Mouse (Mus musculus) mouse trophoblast stem cell (cell line): ENCODE measurements around the gene Stag2.

Experiments used
- in situ Hi-C, 2 experiments: fragments of 300-500 bp; cut with MseI, MboI; formaldehyde crosslinking; loops; 2 replicates in 1 of 2; 3 replicates in 1 of 2; pipeline ENCODE4 v1.15.1; 2025

Gene Stag2

DNA sequence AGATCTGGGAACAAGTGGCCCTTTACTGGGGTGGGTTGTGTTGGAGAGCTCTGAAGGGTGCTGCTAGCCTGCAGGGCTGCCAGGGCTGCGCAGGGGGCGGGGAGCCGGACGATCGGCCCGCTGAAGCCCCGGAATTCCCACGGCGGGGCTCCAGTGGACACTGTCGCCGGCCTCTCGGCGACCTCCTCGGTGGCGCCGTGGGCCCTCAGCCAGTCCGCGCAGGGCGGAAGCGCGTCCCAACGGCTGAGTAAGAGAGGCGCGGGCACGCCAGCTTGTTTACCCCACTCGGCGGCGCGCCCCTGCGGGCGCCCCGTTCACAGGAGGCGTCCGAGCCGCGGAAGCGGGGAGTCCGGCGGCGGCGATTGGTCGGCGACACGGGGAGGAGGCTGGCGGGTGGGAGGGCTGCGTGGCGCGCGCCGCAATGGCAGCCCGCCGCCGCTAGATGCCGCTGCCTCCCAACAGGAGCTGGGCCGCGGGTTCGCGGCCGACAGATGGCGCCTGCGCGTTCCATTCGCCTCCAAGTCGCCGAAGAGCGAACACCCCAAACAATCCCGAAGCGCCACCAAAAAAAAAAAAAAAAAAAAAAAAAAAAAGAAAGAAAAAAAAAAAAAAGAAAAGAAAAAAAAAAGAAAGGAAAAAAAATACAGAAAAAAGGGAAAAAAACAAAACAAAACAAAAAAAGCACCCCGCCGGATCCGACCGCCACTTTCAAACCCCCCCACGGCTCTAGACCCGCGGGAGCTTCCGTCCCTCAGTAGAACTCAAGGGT, at the start of gene Stag2:
TSS of gene Stag2 (plus strand) at position 530 of the 769 bp plus-strand sequence.
- in situ Hi-C loops: no loop called here

DNA sequence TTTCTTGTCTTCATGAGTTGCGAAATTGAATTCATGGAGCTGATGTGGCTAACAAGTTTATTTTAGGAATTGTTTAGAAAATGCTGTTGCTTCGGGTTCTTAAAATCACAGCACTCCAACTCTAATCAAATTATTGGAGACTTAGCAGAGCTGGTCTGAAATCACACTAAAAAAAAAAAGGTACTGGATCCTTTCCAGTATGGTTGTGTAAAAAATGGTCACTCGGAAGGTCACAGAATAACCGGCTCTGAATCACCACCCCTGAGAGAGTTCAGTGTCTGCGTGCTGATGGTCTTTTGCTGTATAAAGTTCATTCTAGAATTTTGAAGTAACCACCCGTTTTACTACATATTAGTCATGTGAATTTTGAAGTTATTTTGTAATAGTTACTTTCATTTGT, 42.0 kb upstream of the Stag2 start:
- in situ Hi-C loops: no loop called here

DNA sequence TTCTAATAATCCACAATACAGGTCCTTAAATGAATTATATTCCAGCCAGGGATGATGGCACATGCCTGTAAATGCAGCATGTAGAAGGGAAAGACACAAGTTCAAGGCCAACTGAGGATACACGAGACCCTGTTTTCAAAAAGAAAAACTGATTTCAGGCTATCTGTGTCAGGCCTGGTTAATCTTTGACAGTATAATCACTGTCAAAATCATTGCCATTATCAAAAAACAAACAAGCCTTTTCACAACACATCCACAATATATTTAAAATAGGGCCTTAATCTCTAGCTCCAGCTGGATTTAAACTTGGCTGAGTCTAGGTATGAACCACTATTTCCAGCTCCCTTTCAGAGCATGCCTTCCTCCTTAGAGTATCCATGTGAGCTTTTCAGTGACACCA, 38.5 kb upstream of the Stag2 start:
- in situ Hi-C loops: no loop called here

DNA sequence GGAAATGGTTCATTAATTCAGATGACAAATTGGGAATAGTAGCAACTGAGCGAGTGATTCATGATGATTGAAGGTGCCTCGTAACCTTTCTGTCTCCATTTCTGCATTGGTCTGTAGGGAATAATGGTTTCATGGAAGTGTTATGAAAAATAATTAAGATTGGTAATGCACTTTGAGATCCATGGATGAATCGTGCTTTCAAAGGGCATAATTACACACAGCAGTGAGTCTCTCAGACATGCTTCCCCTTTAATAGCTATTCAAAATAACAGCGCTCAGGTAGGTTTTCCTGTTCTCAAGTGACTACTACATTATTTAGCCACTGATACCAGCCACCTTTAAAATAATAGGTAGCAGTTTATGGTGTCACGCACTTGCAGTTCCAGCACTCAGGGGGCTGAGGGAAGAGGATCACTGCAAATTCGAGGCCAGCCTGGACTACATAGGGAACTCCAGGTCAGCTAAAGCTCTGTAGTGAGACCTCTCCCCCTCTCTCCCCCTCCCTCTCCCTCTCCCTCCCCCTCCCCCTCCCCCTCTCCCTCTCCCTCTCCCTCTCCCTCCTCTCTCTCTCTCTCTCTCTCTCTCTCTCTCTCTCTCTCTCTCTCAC, 29.6 kb upstream of the Stag2 start:
- in situ Hi-C loops: no loop called here

DNA sequence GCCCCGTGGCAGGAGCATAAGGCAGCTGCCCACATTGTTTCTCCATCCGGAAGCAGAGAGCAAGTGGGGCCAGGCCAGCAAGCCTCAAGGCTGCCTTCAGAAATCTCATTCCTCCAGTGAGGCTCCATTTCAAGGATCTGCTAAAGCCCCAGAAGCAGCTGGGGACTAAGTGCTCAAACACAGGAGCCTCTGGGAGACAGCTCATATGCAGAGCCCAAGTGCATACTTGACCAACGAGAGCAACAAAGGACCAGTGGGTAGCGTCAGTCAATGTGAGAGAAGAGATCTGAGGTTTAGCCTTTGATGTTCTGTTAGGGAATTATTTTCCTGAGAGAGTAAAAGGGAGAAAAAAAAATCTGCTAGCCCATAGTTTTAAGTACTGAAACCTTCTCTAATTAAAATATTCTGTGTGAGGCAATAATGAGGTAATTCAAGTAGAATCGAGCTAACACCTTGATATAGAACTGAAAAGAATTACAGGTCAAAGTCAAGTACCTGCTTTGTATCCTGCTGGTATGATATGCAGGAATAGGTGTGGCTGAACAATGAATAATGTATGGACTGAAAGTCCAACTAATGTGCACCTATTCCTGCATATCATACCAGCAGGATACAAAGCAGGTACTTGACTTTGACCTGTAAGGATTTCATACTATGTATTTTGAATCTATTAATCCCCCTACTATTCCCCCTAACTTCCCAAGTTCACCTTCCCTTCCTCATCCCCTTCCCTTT, 24.0 kb upstream of the Stag2 start:
- in situ Hi-C loops: no loop called here

DNA sequence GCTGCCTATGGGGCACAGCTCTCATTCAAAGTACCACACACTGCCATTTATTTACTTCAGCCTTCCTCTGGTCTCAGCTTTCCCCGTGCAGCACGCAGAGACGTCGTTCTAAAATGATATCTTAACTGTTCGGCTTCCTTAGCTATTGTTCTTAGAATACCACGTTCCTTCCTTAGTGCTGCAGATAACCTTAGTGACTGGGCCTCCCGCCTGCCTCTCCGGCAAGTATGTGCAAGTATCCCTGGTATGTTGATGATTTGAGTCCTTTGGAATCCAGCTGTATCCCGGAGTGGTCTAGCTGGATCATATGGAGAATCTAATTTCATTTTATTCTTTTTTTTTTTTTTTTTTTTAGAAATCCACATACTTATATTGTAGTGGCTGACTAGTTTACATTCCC, 9.2 kb upstream of the Stag2 start:
- in situ Hi-C loops: no loop called here

DNA sequence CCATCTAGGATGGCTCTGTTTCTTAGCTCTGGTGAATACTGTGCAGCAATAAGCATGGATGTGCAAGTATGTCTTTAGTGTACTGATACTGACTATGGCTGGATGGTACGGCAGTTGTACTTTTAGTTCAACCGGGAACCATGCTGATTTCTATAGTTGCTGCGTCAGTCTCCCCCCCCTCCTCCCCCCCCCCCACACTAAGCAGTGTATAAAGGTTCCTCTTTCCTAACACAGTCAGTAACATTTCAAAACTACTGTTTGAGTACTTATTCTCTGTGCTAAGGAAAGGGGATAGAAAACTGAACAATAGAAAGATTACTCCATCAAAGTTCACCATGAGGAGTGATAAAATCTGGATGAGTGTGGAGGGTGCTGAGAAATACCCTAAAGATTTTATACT, 6.5 kb upstream of the Stag2 start:
- in situ Hi-C loops: no loop called here

DNA sequence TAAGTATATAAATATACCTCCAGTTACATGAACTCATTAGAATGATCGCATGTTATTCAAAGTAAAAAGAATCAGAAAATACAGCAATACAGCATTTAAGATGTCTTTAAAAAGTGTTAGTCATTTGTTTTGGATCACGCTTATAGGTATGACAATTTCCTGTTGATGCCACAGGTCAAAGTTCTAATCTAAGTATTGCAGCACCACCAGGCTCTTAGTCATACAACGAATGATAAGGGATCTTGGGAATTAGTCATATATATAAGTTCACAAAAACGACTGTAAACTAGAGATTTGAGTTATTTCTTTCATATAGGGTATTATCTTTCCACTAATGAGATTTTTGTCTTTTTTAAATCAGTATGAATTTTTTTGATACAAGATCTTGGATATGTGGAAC, 5.1 kb upstream of the Stag2 start:
- in situ Hi-C loops: no loop called here

DNA sequence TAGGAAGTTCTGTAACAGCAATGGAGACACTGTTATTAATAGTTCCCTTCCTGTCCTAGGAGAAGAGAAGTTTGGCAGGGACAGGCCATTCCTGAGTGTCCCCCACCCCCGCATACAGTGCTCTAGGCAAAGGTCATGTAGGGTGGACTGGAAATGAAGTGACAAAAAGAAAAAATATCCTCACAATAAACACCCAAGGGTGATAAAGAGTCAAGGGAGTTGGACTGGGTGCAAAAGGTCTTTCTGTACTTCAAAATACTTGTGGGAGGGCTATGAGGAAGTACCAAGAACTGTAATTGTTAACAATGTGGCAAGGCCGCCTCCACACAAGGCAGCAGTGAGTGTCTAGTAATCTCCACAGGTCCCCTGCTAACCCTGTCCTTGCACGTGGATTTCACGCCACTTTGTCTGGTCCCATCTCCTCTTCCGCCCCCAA, 1.1 kb upstream of the Stag2 start:
- in situ Hi-C loops: no loop called here

DNA sequence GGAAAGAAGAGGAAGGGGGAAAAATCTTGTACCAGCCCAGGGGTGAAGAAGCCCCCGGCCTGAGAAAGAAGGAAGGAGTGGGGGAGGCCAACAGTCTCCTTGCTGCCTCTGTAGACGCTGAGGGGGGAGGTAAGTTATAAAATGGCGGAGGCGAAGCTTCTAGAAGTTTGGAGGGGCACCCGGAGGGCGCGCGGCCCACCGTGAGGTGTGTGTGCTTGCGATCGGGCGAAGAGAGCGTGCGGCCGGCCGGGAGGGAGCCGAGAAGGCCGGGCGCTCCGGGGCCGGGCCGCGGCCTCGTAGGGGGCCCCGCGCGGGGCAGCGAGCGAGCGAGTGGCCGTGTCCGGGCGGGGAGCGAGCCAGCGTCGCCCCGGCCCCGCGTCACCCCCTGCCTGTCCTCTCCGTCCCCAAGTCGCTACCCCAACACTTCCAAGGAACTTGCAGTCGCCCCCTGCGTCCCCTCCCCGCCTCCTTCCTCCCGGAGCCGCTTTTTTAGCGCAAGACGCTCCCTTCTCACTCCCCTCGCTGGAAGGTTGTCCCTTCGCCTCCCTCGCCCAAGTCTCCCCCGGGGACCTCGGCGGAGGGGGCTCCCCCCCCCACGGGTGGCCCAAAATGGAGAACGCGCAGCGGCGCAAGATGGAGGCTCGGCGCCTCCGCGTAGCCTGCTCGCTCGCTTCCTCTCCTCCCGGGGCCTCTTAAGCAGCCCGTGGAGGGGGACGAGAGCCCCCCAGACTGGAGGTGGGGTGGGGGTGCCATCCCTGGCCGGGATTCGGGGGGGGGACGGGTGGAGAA, 634 bp downstream of the Stag2 start:
- in situ Hi-C loops: no loop called here

DNA sequence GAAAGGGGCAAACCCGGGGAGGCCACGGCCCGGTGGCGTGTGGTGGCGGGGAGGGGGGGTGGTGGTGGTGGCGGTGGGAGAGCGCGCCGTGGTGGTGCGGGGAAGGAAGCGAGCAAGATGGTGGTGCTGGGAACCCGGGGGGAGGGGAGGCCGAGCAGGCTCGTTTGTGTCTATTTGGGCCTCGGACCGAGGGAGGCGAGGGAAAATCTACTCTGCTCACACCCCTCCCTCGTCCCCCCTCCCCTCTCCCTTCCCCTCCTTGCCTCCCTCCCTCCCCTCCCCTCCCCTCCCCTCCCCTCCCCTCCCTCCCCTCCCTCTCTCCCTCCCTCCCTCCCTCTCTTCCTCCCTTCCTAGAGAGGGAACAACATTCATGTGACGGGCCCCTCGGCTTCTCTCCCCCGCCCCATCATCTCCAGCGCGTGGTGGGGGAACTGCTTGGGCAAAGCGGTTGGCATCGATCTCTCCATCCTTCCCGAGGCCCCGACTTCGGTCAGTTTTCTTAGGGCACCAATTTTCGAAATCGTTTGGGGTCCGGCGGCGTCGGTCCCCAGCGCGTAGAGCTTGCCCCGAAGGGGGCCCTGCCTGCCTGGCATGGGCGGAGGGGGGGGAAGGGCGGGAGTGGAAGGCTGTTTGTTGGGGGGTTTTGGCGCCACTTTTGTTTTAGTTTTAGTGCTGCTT, 1.4 kb downstream of the Stag2 start:
- in situ Hi-C loops: no loop called here

DNA sequence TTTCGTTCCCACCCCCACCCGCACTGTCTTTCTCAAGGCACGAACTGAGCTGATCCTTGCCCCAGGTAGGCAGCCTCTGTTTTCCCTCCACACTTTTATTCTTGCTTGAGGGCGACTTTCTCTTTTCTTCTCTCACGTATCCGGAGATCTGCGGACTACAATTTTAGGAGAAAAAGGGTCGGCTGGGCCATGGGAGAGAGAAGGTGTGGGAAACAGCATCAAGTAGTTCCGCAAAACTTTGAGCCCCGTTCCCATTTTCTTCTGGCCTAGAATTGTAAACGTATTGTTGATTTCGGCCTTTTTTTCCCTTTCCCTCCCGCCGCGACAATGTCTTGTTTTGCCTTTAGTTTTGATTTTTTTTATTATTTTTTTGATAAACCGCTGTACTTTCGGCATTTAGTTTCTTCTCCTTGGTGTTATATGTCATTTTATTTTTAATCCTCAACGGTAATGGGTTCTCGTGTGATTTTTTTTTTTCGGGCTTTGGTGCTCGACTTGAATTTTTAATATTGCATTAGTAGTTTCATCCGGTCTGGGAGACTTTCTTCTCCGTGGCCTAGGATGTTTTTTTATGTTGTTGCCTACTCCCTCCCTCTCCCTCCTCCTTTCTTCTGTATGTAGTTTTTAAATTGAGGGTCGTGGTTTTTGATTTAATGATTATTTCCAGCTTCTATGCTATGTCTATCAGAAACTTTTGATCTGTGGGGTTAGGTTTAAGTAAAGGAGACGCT, 2.1 kb downstream of the Stag2 start:
- in situ Hi-C loops: no loop called here

DNA sequence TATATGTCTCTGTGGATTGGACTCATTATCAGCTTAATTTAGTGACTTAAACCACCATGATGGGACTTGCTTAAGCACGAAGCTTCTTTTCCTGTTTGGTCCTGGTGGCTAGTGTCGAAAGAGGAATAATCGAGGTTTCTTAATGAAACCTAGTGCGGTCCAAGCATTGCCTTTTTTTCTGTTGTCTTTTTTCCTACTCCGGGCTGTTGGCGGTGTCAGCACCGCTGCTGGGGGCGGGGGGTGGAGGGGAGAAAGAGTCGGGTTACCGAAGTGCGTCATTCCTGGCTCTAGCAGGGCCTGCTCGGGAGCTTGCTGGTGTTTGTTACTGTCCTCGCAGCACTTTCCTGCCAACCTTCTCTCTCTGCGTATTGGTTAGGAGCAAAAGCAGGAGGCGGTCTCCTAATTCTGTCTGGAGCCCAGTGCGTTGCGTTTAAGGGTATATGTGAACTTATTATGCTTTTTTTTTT, 2.8 kb downstream of the Stag2 start:
- in situ Hi-C loops: no loop called here

DNA sequence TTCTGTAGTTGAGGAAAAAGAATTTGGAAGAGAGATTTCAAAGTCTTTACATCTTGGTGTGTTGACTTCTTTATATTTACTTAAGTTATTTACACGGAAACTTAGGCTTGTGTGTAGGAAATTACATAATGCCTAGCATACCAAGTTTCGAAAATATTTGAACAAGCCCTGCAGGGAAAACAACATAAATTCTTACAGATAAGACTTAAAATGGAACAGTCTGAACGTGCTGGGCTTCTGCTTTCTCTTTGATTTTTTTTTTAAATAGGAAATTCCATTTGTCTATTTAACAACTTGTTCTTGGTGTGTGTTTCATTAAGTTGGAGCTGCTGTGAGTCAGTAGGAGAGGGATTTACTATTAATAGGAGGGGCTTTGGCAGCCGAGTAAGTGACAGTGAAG, 3.9 kb downstream of the Stag2 start:
- in situ Hi-C loops: no loop called here

DNA sequence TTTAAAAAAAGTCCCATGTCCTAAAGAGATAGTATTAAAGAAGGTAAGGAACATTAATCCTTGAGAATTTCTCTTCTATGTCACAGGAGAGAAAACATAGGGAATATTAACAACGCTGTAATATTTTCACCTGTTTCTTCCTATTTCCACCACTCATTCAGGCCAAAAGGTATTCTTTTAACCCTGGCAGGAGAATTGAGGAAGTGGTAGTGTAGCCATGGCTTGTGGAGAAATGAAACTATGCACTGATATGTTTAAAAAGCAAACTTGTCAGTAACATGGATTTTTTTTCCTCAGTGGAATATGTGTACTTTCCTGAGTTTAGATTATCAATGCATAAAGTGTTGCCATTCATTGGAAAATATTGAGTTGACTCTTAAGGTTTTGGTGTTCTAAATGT, 16.3 kb downstream of the Stag2 start:
- in situ Hi-C loops: no loop called here

DNA sequence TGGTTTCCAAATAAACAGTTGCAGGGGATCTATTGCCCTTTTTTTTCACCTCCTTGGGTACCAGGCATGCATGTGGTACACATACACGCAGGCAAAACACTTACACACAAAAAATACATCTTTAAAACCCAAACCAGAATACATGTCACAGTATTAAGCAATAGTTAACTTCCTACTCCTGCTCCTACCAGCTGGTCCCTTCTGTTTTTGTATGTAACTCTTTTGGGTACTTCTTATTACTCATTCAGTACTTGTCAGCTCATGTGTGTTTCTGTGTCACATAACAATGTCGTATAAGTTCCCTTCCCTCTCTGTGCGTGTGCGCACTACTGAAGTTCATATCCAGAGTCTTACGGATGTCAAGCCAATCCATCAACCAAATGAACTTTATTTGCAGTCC, 21.7 kb downstream of the Stag2 start:
- in situ Hi-C loops: no loop called here

DNA sequence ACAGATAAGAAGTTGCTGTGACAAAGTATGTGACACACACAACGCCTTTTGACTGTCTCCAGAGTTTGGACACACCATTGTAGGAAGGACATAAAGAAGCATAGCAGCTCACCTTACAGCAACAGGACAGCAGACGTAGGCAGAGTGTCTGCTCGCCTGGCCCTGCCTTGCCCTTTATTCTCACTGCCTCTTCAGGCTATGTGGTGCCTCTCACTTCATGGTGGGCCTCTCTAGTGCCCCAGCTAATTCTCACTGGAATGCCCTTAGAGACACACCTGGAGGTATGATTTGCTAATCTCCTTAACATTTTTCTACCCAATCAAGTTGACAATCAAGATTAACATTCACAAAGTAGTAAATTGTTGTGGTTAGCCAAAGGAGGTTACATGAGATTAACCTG, 38.5 kb downstream of the Stag2 start:
- in situ Hi-C loops: no loop called here

DNA sequence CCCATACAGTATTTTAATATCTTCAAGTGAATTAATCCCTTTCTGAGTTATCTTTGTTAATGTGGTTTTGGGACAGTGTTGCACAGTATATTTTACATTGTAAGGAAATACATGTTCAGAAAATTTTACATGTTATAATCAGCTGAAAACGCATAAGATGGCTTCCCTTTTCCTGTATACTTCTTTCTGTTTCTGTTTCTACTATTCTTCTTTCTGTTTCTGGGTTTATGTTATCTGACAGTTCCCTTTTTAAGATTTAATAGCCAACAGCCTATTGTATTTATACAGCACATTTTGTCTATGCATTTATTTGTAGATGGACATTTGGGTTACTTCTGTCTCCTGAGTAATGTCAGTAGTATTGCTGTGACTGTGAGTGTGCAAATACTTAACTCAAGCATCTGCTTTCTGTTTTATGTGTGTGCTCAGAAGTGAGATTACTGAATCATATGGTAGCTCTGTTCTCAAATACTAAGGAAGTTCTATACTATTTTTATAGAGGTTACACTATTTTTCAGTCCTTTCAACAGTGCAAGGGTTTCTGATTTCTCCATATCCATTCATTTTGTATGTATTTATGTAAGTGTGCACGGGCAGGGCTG, 39.8 kb downstream of the Stag2 start:
- in situ Hi-C loops: no loop called here

DNA sequence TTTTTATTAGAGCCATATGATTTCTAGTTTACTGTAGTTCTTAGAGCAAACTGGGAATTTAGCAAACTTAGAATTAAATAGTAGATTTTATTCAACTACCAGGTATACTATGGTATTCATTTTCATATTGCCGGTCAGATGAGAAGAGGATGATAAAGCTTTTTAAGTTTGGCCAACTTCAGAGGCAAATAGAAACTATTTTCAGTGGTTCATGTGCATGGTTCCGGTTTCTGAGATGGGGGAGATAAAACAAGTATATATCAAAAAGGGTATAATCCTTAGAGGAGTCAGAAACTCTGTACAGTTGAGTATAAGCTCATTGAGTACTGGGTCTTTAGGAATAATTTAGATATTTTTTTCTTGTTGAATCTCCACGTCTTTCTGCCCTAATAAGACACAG, 45.5 kb downstream of the Stag2 start:
- in situ Hi-C loops: no loop called here

DNA sequence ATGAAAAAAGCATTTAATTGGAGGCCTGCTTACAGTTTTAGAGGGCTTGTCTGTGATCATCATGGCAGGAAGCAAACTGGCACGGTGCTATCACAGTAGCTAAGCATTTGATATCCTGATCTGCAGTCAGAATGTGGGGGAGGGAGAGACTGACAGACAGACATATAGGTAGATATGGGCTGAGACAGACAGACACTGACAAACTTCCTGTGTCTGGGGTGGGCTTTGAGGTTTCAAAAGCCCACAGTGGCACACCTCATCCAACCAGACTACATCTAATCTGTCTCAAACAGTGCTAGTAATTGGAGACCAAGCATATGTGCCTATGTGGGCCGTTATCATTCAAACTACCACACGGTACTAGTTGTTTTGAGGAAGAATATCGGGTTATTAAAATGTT, 53.4 kb downstream of the Stag2 start:
- in situ Hi-C loops: no loop called here
